Mouse (Mus musculus) cerebellum, postnatal 10 days (tissue): ENCODE data around the gene Sirt6.
A peak's percentile ranks its signal among the peaks of the same experiment; 100 is the strongest.

Experiments used
- DNase-seq, 2 experiments: peaks; one replicate each; pipeline ENCODE4 v3.0.0; 2021; ENCODE audit warnings: mixed read lengths in 2 of 2

The Sirt6 gene

GRCm38 (mm10) chr10:81623441-81623840, 4.2 kb downstream of the Sirt6 start:
- DNase-seq, result no peak

- no peak for DNase-seq
These were observed 6.8 kb downstream of the Sirt6 start for GRCm38 (mm10) chr10:81620786-81621185.

DNA sequence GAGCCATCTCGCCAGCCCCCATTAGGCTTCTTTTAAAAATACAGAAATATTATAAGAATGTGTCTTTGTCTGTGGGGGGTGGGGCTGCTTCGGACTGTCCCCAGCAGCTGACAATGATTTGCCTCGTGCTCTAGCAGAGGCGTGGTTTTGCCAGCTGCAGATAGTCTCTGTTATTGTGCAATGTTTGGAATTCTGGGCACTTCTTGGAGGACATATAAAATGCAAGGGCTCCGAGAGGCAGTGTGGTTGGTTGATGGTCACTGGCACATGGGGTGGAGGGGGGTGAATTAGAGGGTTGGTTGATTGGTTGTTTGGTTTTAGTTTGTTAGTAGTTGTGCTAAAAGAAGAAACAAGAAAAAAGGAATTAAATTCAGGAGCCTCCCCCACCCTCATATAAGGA, 7.6 kb downstream of the Sirt6 start:
- no peak for DNase-seq

- DNase-seq, result no peak
These were observed 12.1 kb downstream of the Sirt6 start for GRCm38 (mm10) chr10:81615486-81615885.

DNA sequence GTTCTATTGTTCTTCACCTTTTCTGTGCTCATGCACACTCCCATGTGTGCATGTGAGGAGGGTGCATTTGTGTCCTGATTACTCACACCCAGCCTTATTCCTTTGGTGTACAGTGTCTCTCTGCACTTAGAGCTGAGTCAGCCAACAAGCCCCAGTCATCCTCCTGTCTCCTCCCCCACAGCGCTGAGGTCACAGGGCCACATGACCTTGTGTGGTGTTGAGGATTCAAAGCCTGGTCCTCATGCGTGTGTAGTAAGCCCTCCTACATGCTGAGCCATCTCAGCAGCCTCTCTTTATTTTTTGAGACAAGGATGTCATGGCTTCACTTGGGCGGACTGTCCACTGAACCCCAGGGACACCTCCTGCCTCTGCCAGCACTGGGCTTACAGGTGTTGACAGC, 14.8 kb downstream of the Sirt6 start:
- DNase-seq, result no peak

DNA sequence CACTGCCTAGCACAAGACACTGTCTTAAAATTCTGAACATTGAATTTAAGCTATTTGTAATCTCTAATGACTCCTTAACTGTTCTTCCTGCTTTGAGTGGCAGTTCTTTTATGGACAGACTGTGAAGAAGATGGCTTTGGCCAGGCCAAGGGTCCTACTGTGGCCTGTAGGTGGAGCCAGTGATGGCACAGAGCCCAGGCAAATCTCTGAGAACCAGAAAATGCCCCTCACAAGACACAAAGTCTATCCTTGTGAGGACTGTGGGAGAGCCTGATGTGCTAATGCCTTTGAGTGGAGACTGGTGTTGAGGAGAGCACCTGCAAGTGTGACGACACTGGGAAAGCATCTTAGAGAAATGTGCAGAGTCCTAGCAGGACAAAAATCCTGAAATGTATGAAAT, 19.3 kb downstream of the Sirt6 start:
- peak; percentile 64 to 65 for DNase-seq

GRCm38 (mm10) chr10:81605974-81606751, 21.4 kb downstream of the Sirt6 start, which contains the start of gene BC025920:
Gene BC025920 (plus strand): TSS chr10:81606270.
- peak; percentile 96 to 97 for DNase-seq

GRCm38 (mm10) chr10:81605666-81605973, 22.0 kb downstream of the Sirt6 start:
- no peak for DNase-seq

- peak; percentile 95 for DNase-seq
These were observed 22.5 kb downstream of the Sirt6 start for GRCm38 (mm10) chr10:81604968-81605665.

DNA sequence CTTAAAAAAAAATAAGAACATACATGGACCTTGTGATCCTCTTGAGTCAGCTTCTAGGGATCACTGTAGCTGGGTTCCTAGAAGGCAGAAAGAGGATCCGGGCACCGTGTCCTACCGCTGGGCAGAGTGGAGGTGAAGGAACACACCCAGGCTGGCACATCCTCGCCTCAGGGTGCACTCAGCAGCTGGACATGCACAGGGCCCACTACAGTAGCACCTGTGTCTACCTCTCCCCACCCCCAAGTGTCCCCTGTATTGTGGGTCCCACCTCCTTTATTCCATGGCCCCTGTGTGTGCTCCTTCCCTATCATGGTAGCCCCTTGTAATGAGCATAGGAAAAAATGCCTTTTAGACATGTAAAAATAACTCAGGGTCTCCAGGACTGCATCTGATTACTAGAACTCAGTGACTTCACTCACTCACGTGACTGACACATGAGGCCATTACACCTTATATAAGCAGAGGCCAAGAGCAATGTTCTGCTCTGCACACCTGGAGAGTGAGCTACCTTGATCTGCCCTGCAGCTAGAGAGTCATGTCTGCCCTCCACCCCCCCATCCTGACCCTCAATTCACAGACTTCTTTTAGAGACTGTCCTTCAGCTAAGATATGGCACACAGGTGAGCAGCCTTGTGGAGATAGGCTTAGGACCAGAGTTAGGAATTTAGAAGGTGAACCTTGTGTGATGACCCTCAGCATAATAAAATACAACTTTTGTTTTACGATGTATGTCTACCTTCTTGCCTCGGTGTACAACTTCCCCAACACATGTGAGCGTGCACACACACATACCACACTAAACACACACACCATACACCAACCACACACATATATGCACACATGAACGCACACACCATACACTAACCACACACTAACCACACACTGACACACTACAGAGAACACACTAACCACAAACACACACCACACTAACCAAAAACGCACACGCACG, 23.3 kb downstream of the Sirt6 start:
- DNase-seq, result peak in 1 of 2 experiments; percentile 30

- DNase-seq, result peak; percentile 67 to 81
These were observed 24.9 kb downstream of the Sirt6 start for GRCm38 (mm10) chr10:81602741-81603151.

- DNase-seq, result peak in 1 of 2 experiments; percentile 35
These were observed 26.1 kb downstream of the Sirt6 start for GRCm38 (mm10) chr10:81601396-81601905.

DNA sequence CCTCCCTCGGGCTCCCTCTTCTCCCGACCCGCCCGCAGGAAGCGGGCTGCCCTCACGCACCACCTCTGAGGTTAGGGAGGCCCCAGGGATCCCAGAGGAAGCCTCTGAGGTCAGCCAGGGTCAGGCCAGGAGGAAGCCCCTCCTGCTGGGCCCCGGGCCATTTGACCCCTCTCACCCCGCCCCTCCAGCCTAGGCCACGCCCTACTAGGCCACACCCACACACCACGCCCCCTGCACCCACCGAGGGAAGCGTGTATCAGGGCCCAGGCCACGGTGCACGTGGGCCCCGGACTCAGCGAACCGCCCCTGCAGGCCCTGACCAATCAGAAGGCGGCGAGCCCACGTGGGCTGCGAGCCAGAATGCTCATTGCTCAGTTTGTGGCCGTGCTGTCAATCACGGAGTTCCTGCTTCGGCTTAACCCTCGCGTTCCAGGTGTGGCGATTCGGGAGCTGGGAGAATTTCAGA, 26.8 kb downstream of the Sirt6 start, which contains the start of gene Tle6:
TSS of gene Tle6 (minus strand) at position 336 of the 466 bp plus-strand sequence.
- DNase-seq, result peak; percentile 98 to 99

DNA sequence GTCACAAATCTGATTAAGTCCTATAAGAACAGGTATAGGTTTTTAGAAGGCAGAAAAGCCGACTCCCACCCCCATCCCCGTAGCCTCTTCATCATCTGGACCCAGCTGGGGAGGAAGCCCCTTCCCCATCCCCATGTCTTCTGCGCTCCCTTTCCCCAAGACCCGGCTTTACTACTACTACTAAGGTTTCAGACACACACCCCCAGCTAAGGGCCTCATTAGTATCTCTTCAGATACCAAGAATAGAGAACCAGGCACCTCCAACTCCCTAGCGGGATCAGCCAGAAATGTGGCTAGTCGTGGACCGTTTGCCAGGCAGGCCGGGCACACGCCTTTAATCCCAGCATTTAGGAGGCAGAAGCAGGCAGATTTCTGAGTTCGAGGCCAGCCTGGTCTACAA, 27.5 kb downstream of the Sirt6 start:
- DNase-seq, result peak in 1 of 2 experiments; percentile 18

DNA sequence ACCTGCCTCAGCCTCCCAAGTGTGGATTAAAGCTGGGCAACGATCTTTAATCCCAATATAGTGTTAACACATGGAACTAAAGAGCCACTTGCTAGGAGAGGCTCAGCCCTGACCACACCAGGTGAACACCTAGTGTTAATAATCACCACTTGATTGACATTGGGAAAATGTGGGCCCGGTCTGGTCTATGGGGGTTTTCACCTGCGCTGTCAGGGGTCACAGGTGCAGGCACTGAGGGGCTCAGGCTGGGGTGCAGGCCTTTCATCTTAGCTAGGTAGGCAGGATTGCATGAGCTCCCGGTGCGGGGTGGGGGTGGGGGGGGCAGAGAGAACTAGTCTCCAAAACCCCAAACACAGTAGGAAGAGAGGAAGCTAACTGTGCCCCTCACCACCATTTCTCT, 28.0 kb downstream of the Sirt6 start:
- DNase-seq, result peak in 1 of 2 experiments; percentile 8

DNA sequence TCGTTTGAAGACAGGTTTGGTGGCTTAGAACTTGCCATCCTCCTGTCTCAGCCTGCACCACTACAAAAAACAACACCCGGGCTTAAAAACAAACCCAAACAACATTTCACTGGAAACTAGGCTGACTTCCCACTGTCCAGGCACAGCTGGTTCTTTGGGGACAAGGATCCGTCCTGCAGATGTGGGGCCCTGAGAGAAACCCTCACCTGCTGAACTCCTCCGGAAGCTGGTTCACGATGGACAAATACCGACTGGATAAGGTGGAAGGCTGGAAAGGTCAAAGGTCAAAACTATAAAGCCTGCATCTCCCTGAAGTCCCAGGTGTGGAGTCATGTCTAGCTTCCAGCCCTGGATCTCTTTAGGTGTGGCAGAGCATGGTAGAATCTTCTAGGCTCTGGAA, 28.7 kb downstream of the Sirt6 start:
- DNase-seq, result no peak

- peak in 1 of 2 experiments; percentile 8 for DNase-seq
These were observed 29.3 kb downstream of the Sirt6 start for GRCm38 (mm10) chr10:81598342-81598741.

DNA sequence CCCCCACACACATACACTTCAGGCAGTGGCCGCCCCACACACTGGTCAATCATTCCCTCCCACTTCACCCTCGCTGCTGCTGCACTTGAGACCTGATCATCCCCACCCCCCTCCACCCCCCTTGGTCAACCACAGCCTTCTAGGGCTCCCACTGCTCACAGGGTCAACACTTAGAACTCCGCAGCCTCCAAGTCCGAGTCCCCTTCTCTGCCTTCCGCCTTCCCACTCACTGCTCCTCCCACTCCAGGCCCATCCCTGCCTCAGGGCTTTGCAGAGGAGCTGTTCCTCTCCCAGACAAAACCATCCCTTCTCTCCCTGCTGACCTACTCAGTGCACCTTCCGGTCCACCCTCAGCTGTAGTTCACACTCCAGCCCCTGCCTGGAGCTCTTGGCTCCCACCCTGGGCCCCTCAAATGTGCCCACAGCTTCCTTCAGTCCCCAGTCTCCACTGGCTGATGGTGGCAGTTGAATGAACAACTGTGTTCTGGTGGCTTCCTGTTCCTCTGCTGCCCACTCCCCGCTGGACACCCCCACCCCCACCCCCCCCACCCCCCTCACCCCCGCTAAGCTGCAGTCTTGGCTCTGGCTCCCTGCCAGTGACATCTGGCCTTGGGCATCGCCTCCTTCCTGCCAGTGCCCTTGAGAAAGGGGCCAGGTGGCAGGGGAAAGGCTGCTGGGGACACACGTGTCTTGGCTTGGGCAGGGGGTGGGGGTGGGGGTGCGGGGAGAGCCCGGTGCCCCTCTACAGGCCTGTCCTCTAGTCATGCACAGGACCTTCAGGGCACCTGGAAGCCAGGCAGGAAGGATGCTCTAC, 30.3 kb downstream of the Sirt6 start:
- DNase-seq, result peak; percentile 79 to 83

DNA sequence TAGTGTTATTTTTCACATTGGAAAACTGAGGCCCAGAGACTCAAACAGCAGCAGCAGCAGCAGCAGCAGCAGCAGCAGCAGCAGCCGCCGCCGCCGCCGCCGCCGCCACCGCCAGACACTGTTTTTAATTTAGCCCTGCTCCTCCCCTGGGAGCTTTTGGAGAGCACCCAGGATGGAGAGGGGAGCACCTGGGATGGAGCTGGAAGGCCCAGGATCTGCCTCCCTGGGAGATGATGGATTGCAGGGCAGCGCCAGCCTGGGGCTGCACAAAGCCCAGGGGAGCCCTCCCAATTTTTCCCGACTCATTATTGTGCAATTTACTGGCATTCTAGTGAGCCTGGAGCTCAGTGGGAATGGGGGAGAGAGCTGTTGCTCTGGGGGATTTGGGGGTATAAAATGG, 31.0 kb downstream of the Sirt6 start:
- peak; percentile 28 to 50 for DNase-seq

GRCm38 (mm10) chr10:81595599-81595998, 32.0 kb downstream of the Sirt6 start:
- peak in 1 of 2 experiments; percentile 33 for DNase-seq

GRCm38 (mm10) chr10:81593935-81594334, 33.7 kb downstream of the Sirt6 start:
- DNase-seq, result peak in 1 of 2 experiments; percentile 41

GRCm38 (mm10) chr10:81593223-81593622, 34.4 kb downstream of the Sirt6 start:
- peak in 1 of 2 experiments; percentile 3 for DNase-seq
